Mouse (Mus musculus): ENCODE measurements around the gene Ccsap.
A peak's percentile ranks its signal among the peaks of the same experiment; 100 is the strongest.

Ccsap gene

GRCm38 (mm10) chr8:123880271-123880670 lies 20.3 kb upstream of the Ccsap start:
- DNase-seq (ENCODE audit: low read depth, low spot score): peak; percentile 95

- no peak for DNase-seq (ENCODE audit: low read depth, low spot score)
Observed at GRCm38 (mm10) chr8:123877865-123878264, 17.9 kb upstream of the Ccsap start.

- peak; percentile 77 for DNase-seq (ENCODE audit: low read depth, low spot score)
Observed at GRCm38 (mm10) chr8:123874324-123874723, 14.3 kb upstream of the Ccsap start.

- no peak for DNase-seq (ENCODE audit: low read depth, low spot score)
Observed at GRCm38 (mm10) chr8:123873364-123873763, 13.4 kb upstream of the Ccsap start.

- DNase-seq (ENCODE audit: low read depth, low spot score): no peak
Observed at GRCm38 (mm10) chr8:123872048-123872447, 12.0 kb upstream of the Ccsap start.

- DNase-seq (ENCODE audit: low read depth, low spot score): no peak
Observed at GRCm38 (mm10) chr8:123866971-123867370, 7.0 kb upstream of the Ccsap start.

GRCm38 (mm10) chr8:123865786-123866185 lies 5.8 kb upstream of the Ccsap start:
- no peak for DNase-seq (ENCODE audit: low read depth, low spot score)

GRCm38 (mm10) chr8:123860386-123860785 lies 377 bp upstream of the Ccsap start:
- DNase-seq (ENCODE audit: low read depth, low spot score): no peak

GRCm38 (mm10) chr8:123858941-123859647 lies 915 bp downstream of the Ccsap start:
- peak; percentile 90 for DNase-seq (ENCODE audit: low read depth, low spot score)

- DNase-seq (ENCODE audit: low read depth, low spot score): no peak
Observed at GRCm38 (mm10) chr8:123858574-123858940, 1.5 kb downstream of the Ccsap start.

- no peak for DNase-seq (ENCODE audit: low read depth, low spot score)
Observed at GRCm38 (mm10) chr8:123857361-123857760, 2.6 kb downstream of the Ccsap start.

GRCm38 (mm10) chr8:123854733-123855475 lies 5.1 kb downstream of the Ccsap start:
- DNase-seq (ENCODE audit: low read depth, low spot score): no peak

GRCm38 (mm10) chr8:123854252-123854651 lies 5.8 kb downstream of the Ccsap start:
- DNase-seq (ENCODE audit: low read depth, low spot score): no peak

- DNase-seq (ENCODE audit: low read depth, low spot score): no peak
Observed at GRCm38 (mm10) chr8:123851590-123851989, 8.4 kb downstream of the Ccsap start.

- DNase-seq (ENCODE audit: low read depth, low spot score): no peak
Observed at GRCm38 (mm10) chr8:123849352-123849751, 10.7 kb downstream of the Ccsap start.

GRCm38 (mm10) chr8:123847546-123847945 lies 12.5 kb downstream of the Ccsap start:
- DNase-seq (ENCODE audit: low read depth, low spot score): no peak

GRCm38 (mm10) chr8:123846509-123846908 lies 13.5 kb downstream of the Ccsap start:
- peak; percentile 80 for DNase-seq (ENCODE audit: low read depth, low spot score)

GRCm38 (mm10) chr8:123845991-123846390 lies 14.0 kb downstream of the Ccsap start:
- DNase-seq (ENCODE audit: low read depth, low spot score): no peak

GRCm38 (mm10) chr8:123845114-123845513 lies 14.9 kb downstream of the Ccsap start:
- no peak for DNase-seq (ENCODE audit: low read depth, low spot score)

- DNase-seq (ENCODE audit: low read depth, low spot score): no peak
Observed at GRCm38 (mm10) chr8:123844341-123844740, 15.7 kb downstream of the Ccsap start.

GRCm38 (mm10) chr8:123842086-123842485 lies 17.9 kb downstream of the Ccsap start:
- DNase-seq (ENCODE audit: low read depth, low spot score): no peak

- DNase-seq (ENCODE audit: low read depth, low spot score): peak; percentile 94
Observed at GRCm38 (mm10) chr8:123840578-123841345, 19.2 kb downstream of the Ccsap start.

Measured in telencephalon, adult 2 months (tissue).